Mouse (Mus musculus) testis, postnatal 14 days (tissue): Measurements from ENCODE around the gene Paox.

Source experiments
- DNase-seq: peaks from one replicate; pipeline ENCODE4 v3.0.0; 2021; ENCODE audit warnings: low spot score

Gene Paox

DNA sequence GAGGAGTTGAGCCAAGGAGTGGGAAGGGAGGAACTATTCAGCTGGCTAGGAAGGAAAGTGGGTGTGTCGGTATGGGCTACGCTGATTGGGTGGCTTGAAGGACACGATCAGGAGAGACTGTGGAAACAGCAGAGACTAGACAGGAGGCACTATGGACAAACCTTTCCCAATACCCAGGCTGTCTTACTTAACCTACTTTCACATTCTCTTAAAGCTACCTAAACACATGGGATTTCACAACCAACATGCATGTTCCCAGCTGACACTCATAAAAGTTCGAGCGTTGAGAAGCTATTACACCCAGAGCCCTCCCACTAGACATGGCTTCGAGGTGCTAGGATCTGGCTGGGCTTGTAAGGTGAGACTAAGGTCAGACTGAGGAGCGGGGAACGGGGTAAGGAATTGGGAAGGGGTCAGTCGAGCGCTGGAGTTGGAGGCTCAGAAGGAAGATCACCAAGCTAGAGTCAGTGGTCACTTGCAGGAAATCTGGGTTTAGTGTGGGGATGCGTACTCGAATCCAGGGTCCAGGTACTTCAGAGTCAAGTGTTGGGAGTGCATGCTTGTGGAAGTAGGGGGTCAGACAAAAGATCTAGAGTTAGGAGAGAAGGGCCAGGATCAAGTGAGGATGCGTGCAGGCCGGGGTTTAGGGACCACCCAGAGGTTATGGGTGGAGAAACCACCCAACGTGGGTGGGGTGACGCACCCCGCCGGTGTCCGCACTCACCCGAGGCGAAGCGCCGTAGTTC lies at the start of gene Paox:
Gene Paox, plus strand, starts transcription at position 217 of the 746 bp plus-strand sequence.
- DNase-seq = peak; percentile 62

DNA sequence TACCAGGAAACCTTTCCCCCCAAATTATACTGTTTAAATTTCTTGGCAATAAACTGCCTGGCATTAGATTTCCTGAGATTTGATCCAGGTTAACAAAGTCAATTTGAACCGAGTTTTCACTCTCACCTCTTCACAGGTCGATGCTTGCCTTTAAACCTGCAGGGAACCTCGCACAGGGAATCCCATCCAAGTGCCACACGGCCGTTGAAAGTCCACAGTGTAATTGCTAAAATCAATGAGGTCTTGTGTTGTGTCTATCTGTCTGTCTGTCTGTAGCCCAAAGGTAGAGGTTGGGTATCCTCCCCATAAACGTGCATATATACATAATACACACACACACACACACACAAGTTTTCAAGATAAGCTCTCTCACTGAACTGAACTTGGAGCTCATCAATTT lies 48.2 kb upstream of the Paox start:
- DNase-seq = no peak

DNA sequence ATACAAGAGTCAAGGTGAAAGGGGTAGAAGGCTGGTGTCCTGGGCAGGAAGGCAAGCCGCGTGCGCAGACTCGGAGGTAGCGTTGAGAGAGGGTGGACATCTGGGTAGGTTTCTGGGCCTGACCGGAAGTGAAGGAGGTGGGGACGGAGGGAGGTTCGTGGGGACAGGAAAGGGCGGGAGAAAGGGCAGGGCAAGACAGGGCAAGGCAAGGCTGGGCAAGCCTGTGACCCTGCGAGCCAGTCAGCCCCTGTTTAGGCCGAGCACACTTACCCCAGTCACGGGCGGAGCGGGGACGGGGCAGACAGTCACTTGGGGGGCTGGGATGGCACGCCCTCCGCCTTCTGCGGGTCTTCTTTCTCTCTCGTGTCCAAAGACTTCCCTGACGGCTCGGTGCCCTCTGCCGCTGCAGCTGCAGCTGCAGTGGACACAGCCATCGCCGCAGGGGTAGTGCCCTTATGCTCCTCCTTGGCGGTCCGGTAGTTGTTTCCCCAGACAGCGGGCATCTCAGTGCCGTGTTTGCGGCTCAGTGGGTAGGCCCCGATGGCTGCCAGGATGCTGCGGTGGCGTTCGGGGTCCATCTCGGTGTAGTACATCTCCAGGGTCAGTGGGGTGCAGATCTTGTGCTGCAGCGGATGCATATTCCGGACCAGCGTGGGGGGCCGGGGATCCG lies 45.4 kb upstream of the Paox start:
- DNase-seq = no peak

DNA sequence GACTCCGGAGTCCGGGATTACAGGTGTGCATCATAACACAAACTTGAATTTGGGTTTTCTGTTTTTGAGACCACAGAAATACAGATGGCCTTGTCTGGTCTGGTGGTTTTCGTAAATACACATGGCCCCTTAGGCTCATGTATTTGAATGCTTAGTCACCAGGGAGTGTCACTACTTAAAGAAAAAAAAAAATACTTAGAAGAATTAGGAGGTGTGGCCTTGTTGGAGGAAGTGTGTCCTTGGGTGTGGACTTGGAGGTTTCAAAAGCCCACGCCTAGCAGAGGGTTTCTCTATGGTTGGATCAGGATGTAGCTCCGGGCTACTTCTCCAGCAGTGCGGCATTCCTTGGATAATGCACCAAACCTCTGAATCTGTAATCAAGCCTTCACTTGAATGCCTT lies 37.9 kb upstream of the Paox start:
- no peak for DNase-seq

DNA sequence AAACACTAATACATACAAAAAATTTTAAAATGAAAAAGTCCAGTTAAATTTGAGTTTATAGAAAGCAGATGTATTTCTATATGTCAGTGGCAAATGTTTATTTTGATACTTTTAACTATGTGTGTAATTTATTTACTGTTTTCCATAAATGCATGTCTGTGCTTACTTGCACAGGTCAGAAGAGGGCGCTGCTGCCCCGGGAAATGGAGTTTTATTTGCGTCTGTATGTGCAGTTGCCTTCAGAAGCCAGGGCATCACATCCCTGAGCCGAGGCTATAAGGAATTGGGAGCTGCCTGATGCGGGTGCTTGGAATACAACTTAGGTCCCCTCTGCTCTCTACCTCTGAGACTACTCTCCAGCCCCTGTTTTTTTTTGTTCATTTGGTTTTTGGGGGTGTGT lies 36.9 kb upstream of the Paox start:
- DNase-seq = no peak

DNA sequence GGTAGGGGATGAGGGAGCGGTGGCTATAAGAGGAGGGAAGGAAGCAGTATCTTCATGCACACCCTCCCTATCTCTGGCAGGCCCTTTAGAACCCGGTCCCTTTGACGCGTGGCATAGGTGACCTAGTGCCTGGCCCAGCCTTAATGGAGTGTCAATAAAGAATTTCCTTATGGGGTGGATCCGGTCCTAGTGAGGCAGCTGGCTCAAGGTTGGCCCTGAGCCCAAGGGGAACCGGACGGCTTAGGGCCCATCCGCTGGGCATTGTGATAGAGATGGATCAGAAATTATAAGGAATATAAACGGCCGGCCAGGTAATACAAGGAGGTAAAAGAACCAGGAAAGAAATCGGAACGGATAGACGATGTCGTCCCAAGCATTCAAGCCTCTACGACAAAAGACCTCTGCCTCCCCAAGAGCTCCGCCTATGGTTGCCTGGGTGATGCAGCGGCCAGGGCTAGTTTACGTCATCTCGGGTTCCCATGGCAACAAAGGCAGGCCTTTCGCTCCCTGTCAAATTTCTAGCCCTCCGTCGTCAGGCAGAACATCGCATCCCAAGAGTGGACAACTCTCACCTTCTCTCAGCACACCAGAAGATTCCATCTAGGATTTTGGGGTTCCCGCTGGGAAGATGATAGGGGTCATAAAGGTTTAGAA lies 35.0 kb upstream of the Paox start:
- peak; percentile 72 for DNase-seq

DNA sequence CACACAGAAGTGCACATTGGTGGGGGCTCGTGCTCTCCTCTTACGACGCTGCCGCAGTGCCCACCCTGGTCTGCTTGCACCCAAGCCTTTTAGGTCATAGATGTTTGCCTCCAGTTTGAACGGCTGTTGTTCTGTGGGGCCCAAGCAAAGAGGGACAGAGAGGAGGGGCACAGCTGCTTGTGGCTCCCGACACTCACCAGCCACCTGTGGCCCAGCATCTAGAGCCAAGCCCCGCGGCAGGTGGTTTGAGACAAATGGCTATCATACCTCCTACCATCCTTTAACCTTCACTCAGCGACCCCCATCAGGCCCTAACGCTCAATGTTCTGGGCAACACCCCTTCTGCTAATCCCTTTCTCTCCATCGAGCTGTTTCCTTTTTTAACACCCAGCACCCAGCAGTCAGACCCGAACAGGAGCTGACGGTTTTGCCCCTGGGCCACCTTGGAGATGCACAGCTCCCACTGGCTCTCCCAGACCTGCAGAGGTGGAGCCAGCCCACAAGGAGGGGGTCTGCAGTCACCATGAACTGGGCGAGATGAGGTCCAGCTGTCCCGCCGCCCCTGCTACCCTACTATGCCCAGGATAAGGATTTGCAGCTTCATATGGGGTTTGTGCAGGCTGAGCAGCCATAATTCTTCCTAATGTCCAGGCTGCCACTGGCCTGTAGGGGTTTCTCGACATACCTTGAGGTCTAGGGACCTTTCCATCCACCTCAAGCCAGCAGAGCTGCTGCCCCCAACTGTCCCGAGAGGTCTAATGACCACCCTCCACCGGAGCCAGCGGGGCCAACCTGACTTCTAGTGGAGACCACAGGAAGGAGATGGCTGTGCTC lies 34.0 kb upstream of the Paox start:
- no peak for DNase-seq

DNA sequence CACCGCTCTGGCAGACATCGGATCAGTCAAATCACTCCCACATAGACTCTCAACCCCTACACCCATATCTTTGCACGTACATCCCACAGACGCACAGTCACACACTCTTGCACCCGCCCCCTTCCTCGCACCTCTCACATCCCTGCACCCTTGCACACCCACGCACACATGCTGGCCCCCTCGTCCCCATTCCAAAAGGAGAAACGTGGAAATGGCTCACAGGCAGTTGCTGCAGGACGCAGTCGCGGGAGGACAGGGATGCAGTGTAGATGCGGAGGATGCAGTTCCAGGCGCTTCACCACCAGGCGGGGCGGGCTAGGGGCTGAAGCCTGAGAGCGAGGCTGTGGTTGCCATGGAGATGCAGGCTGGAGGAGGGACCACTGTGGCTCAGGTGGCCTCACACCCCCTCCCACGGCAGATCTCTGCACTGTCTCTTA lies 33.3 kb upstream of the Paox start, which contains the start of gene Caly:
Gene Caly, minus strand, starts transcription at position 307 of the 437 bp plus-strand sequence.
- no peak for DNase-seq

DNA sequence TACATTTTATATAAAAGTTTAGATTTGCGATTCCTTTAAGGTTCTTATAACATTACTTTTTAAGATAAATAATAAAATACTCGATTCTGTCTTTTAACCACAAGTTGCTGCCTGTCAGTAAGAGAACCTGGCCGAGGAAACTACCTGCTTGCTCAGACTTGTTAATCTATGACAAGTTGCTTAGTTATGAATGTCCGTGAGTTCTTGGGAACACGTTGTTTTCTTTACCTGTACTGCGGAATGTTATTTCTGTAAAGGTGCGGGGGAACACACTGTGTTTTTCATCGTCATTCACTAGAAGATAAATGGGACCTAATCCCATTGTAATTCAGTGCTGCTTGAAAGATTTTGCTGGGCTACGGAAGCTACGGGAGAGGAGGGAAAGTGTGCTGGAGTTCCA lies 25.0 kb upstream of the Paox start:
- no peak for DNase-seq

DNA sequence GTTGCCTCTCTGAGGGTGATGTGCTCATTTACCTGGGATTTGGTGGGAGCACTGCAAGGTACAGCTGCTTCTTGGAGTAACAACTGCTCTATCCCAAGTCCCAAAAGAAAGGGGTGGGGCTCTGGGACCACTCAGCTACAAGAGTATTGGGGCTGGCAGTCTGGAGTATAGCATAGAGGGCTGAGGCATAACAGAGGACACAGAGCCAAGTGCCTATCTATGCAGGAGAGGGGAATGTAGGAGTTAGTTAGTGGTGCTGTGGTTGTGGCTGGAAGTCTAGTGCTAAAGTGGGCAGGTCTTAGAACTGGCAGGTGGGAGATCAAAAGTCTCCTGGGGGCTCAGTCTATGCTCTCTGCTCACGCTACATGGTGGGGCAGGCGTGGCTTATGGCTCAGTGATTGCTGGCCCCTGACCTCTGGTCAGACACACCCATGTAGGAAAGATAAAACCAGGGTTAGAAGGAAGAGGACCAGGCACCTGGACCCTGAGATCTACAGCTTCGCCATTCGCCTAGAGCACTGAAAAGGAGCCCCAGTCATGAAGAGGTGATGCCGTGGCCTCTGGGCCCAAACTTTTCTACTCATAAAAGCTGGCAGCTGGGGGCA lies 22.6 kb upstream of the Paox start, which contains the start of gene Prap1:
Gene Prap1, plus strand, starts transcription at position 472 of the 605 bp plus-strand sequence.
- no peak for DNase-seq

DNA sequence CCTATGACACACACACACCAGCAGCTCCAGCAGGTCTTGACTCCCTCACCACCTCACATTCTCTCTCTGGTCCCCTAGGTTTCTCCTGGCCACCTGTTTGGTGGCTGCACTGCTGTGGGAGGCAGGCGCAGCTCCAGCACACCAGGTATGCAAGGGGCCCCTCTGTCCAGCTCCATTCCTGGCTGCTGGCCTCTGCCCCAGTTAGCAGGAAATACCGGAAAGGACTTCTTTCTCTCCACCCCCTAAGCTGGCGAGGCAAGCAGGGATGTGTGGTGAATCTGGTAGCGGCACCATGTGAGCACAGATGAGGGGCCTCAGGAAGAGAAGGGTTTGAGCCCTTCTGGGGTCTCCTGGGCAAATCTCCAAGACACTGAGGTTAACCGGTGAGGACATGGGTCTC lies 20.6 kb upstream of the Paox start:
- DNase-seq = no peak

DNA sequence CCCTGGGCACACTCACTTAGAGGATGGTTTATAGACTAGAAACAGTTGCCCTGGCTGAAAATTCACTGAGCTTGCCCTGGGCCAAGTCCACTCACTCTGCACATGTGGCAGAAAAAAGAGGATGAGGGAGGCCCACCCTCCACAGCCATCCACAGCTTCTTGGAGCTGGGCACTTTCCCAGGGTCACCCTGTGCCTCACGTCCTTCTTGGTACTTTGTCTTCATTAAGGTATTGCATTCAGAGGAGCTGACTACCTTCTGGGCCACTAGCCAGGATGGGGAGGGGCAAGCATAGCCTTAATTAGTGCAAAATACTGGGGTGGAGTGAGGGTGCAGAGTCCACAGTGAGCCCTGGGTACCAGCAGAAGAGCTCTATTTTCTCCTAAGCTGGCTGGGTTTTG lies 20.0 kb upstream of the Paox start:
- DNase-seq = no peak

DNA sequence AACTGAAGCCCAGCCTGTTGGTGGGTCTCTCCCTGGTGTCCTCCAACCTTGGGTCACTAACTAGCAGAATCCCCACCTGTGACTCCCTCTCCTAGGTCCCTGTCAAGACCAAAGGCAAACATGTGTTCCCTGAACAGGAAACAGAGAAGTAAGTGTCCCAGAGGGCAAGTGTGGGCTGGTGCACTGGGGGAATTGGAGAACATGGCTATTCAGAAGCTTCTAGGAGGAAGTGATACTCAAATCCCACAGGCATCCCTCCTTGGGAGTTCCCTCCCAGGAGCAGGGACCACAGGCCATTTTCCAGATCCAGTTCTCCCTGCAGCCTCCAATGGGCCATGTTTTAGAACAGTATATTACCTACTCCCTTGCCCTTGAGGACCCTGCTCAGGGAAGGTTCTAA lies 19.5 kb upstream of the Paox start:
- no peak for DNase-seq

DNA sequence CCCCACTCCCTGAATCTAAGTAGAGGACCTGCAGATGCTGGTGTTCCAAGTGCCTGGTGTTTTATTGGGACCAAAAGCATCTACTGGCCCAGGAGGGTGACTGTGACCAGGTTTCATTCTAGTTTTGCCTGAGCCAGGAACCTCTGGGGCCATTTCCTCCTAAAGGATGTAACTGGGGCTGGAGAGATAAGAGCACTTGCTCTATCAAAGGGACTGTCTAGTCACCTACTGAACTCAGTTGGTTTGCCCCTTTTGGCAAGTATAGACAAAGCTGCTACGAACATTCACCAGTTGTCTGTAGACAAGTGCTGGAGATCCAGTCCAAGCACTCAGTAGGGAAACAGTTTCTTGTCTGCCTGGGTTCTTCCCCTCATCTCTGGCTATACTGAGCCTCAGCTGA lies 17.1 kb upstream of the Paox start:
- DNase-seq = no peak

DNA sequence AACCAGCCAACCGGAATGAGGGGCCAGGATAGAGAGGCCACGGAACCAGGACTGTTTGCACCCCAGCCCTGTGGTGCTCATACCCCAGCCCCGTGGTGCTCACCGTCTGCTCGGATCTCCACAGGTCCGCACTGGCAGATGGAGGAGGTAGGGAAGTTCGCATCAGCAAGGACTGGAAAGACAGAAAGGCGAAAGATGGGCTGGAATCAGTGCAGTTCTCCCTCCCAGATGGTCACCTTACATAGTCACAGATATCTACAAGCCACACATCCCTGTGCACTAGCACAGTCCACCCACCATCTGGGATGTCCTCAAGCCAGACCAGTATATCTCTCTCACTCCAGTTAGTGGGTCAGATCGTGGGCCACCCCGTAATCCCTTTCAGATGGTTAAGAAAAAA lies 14.1 kb upstream of the Paox start:
- DNase-seq = no peak

DNA sequence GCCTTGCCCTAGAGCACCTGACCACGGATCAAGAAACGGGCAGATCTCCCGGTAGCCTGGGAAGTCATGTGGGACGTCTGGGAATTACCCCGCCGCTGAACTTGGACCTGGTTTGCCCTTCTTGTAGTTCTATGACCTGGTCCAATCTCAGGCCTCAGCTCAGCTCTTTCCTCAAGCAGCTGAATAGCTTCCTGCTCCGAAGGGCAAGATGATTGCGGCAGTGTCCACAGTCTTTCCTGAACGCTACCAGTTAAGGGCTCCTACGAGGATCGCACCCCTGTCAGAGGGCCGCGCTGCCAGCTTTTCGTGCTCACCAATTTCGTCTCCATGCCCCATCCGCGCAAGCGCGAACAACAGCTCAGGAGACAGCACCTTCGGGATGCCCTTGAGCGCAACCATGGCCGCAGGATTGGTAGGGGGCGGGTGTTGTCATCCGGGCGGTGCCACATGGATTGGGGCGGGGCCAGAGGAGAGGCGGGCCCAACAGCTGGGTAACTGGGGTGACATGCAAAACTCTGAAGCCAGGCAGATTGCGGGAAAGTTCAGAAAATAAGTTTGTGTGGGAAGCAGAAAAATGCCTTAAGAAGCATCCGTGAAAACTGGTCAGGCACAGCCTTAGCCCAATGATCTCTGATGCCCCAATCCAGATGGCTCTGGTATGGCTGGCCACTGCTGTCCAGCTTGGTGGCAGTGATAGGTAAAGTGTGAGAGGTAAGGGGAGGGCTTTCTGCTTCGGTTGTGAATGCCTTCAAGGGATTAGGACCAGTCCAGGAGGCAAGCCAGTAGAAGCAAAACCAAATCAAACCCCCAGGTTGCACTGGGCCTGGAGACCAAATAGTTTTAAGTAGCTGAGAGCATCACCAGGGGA lies 13.4 kb upstream of the Paox start, which contains the start of gene Fuom:
Gene Fuom, minus strand, starts transcription at position 449 of the 868 bp plus-strand sequence.
- peak; percentile 77 for DNase-seq

DNA sequence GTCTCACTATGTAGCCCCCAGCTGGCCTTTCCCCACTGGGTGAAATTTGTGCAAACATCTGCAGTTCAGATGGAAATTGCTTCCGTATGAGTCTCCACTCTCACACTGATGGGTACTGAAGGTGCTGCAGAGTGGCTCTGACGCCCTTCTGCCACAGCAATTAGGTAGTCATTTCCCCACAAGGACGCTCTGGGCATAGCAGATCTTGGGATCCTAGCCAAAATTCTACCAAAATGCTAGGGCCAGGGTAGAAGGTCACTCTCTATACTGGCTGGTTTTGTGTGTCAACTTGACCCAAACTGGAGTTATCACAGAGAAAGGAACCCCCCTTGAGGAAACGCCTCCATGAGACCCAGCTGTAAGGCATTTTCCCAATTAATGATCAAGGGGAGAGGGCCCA lies 11.6 kb upstream of the Paox start:
- DNase-seq = no peak

DNA sequence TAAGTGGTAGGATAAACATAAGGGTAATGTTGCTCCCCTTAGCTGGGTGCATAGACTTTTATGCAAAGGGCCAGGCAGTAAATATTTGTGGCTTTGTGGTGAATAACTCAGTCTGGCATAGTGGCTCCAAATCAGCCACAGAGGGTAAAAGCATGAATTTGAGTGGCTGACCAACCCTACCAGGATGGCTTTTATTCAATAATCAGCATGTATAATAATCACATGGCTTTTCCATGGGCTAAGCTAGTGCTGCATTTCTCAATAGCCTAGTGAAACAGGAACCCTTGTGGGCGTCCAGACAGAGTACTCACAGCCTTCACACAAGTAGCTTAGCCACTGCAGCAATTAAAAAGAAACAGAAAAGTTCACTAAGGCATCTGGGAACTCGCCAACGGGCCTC lies 3.7 kb upstream of the Paox start:
- no peak for DNase-seq

DNA sequence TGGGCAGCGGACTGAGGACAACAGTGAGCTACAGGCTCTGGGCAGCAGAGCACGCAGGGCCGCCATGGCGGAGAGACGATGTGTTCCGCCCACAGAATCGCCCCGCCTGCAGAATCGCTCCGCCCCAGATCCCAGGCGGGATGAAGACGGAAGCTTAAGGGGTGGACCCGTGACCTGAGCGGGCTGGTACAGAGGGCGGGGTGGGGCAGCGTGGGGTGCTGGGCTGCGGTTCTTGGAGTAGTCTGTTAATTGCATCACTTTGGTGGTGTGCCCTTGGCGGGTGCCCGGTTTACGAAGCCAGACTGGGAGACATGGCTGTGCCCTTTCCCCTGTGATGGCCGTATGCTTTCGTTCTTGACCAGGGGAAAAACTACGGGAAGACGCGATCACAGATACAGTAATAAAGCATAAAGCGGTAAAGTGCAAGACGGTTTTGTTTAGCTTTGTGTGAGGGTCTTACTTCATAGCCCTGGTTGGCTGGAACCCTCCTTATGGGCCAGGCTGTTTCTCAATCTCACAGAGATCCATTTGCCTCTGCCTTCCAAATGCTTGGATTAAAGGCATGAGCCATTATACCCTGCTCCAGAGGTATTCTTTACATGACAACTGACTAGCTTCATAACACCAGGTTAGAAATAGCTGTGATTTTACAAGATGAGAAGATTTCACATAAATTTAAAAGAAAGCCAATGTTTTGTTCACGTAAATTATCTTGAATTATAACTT lies 893 bp downstream of the Paox start, which contains the start of gene Echs1:
Gene Echs1, minus strand, starts transcription at position 148 of the 726 bp plus-strand sequence.
- DNase-seq = peak; percentile 85

DNA sequence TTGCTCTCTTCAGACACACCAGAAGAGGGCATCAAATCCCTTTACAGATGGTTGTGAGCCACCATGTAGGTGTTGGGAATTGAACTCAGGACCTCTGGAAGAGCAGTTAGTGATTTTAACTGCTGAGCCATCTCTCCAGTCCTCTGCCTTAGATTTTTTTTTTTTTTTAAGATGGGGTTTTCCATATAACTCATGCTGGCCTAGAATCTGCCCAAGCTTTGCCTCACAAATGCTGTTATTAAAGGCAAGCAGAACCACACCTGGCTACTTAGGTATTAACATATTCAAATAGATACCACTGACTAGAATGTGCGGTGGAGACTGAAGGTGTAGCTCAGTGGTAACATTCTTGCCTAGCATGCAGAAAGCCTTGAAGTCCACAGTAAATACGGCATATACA lies 4.9 kb downstream of the Paox start:
- DNase-seq = no peak
